In the genomic region with DNA sequence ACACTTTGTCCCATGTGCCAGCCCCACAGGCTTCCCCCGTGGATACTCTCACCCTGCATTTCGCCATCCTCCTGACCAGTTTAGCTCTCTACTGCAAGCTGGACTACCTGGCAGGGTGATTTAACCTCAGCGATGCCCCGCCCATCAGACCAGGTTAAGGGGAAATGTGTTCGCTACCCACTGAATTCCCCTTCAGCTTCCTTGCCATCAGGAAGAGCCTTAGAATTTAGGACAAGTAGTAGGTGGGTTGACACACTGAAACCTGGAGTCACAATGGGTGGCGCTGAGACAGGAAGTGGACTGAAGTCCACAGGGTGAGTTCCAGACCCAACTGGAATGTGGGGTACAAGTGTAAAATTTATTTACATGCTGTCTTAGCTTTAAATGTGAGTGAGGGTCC, we compare ENCODE assay signal across 7 mouse cellular contexts. TPM values are rescaled to one million over a fixed set of nuclear protein-coding genes. Genes with fewer than 3 reads are reported as not detected.
DNase-seq lines count a peak whose midpoint lies in the region; ATAC-seq and TF ChIP-seq lines count a peak whose summit lies in the region.

A gene (minus strand): TSS at position 101 of the 400 bp plus-strand sequence.

- no peaks in the 10 kb centered on the region for H3K9me3 ChIP-seq in embryonic facial prominence, embryonic 15.5 days (replicated peaks)
- H3K9me3 ChIP-seq in hindbrain, postnatal 0 days (ENCODE audit: low read length) = no peaks in the 10 kb centered on the region
- H3K9me3 ChIP-seq in neural tube, embryonic 14.5 days (ENCODE audit: control insufficient read depth, low read length) = no peaks in the 10 kb centered on the region

- H3K36me3 ChIP-seq in embryonic facial prominence, embryonic 15.5 days = no peaks in the 10 kb centered on the region
- H3K36me3 ChIP-seq in hindbrain, postnatal 0 days (ENCODE audit: insufficient read depth, low read length) = no peaks in the 10 kb centered on the region
- H3K36me3 ChIP-seq in neural tube, embryonic 14.5 days (ENCODE audit: control insufficient read depth, insufficient read depth, low read length) = no peaks in the 10 kb centered on the region

- peaks cover 14% of the 10 kb centered on the region for H3K4me1 ChIP-seq in embryonic facial prominence, embryonic 15.5 days
- H3K4me1 ChIP-seq in hindbrain, postnatal 0 days (ENCODE audit: insufficient read depth, low read length) = 0 out of 2 replicates have a peak, but pooled peaks cover 4% of the 10 kb centered on the region
- no peaks in the 10 kb centered on the region for H3K4me1 ChIP-seq in neural tube, embryonic 14.5 days (ENCODE audit: control insufficient read depth, insufficient read depth, low read length)

- H3K27ac ChIP-seq in left cerebral cortex, adult 2 months = no peak within 1 kb of the TSS
- no peak within 1 kb of the TSS for H3K27ac ChIP-seq in embryonic facial prominence, embryonic 15.5 days (replicated peaks)
- H3K27ac ChIP-seq in hindbrain, postnatal 0 days = no peak within 1 kb of the TSS
- no peak within 1 kb of the TSS for H3K27ac ChIP-seq in neural tube, embryonic 14.5 days (ENCODE audit: low read depth, low read length)

- H3K9ac ChIP-seq in embryonic facial prominence, embryonic 15.5 days = peak within 1 kb of the TSS; percentile 24; the same call in 1 of the 2 replicates
- H3K9ac ChIP-seq in hindbrain, postnatal 0 days (replicated peaks; ENCODE audit: low read length) = peak within 1 kb of the TSS; percentile 25; the same call in 1 of the 2 replicates
- no peak within 1 kb of the TSS; the same call in 1 of the 2 replicates for H3K9ac ChIP-seq in neural tube, embryonic 14.5 days (replicated peaks; ENCODE audit: low read depth, low read length)

- peak within 1 kb of the TSS; percentile 43 for H3K4me3 ChIP-seq in left cerebral cortex, adult 2 months
- H3K4me3 ChIP-seq in embryonic facial prominence, embryonic 15.5 days (replicated peaks) = peak within 1 kb of the TSS; percentile 35
- peak within 1 kb of the TSS; percentile 28 for H3K4me3 ChIP-seq in hindbrain, postnatal 0 days (ENCODE audit: low read length)
- peak within 1 kb of the TSS; percentile 12; the same call in 1 of the 2 replicates for H3K4me3 ChIP-seq in neural tube, embryonic 14.5 days (ENCODE audit: low read depth, low read length)

- ATAC-seq in embryonic facial prominence, embryonic 15.5 days (ENCODE audit: insufficient number of reproducible peaks, low FRiP score, low TSS enrichment, low read depth) = no peak
- ATAC-seq in hindbrain, postnatal 0 days = no peak
- ATAC-seq in neural tube, embryonic 14.5 days (ENCODE audit: low read depth) = no peak

- no peak for TF ChIP-seq CTCF in left cerebral cortex, adult 2 months (IDR thresholded peaks at IDR 0.05)
- no peak for TF ChIP-seq CTCF in hindbrain, postnatal 0 days (IDR thresholded peaks at IDR 0.05; ENCODE audit: low read depth)

- peaks cover 24% of the 10 kb centered on the region for H3K27me3 ChIP-seq in embryonic facial prominence, embryonic 15.5 days
- H3K27me3 ChIP-seq in hindbrain, postnatal 0 days (ENCODE audit: insufficient read depth, low read length) = no peaks in the 10 kb centered on the region
- H3K27me3 ChIP-seq in neural tube, embryonic 14.5 days (ENCODE audit: control insufficient read depth, insufficient read depth, low read length) = peaks cover 12% of the 10 kb centered on the region

- intact Hi-C loops in left cerebral cortex, adult 2 months (cut with DNase I) = no loop called here
- intact Hi-C loops in left cerebral cortex, postnatal 10 days (cut with DNase I) = loop anchor here (10.0 kb wide), 1 partner anchor 187 kb away; no protein-coding TSS in a partner anchor
- intact Hi-C loops in gastrocnemius, postnatal 14 days (cut with DNase I; ENCODE audit: low total_unique reads) = loop anchor here (5.0 kb wide), 1 partner anchor 35 kb away; no protein-coding TSS in a partner anchor

- H3K4me2 ChIP-seq in embryonic facial prominence, embryonic 15.5 days (replicated peaks) = peak within 1 kb of the TSS; percentile 63
- peak within 1 kb of the TSS; percentile 56 for H3K4me2 ChIP-seq in hindbrain, postnatal 0 days (ENCODE audit: low read depth, low read length)
- peak within 1 kb of the TSS; percentile 33; the same call in 1 of the 2 replicates for H3K4me2 ChIP-seq in neural tube, embryonic 14.5 days (ENCODE audit: low read depth, low read length)

- DNase-seq in left cerebral cortex, adult 2 months (ENCODE audit: extremely low spot score in 1 of 2, low spot score in 2 of 2) = no peak
- DNase-seq in left cerebral cortex, postnatal 10 days (ENCODE audit: extremely low spot score in 1 of 2, low spot score in 2 of 2) = no peak
- DNase-seq in hindbrain, postnatal 0 days (ENCODE audit: low spot score) = no peak
- no peak for DNase-seq in gastrocnemius, postnatal 14 days
- DNase-seq in kidney, postnatal 14 days = no peak

- 26% methylated on average over 6 of the region's 6 CpGs for WGBS in embryonic facial prominence, embryonic 15.5 days
- 31% methylated on average over 6 of the region's 6 CpGs for WGBS in hindbrain, postnatal 0 days
- WGBS in neural tube, embryonic 14.5 days = 35% methylated on average over 6 of the region's 6 CpGs

RNA-seq across cellular contexts. Expression of the gene that starts here (rescaled TPM):
- 1 to 10 TPM; 6.1 to 6.4 TPM for total RNA-seq in left cerebral cortex, adult 2 months (2021)
- 1 to 10 TPM; 3.5 to 3.6 TPM for total RNA-seq in left cerebral cortex, postnatal 10 days (2021)
- polyA plus RNA-seq in embryonic facial prominence, embryonic 15.5 days (2015; fragmentation: Nextera tagmentation; extraction: Ambion mirVana) = 0.27 and 0.88 TPM in 2 replicates
- total RNA-seq in hindbrain, postnatal 0 days (2014; rRNA removed) = 3.1 and 5.8 TPM in 2 replicates
- 1.2 and 1.5 TPM in 2 replicates for polyA plus RNA-seq in hindbrain, postnatal 0 days (2015; fragmentation: Nextera tagmentation; extraction: Ambion mirVana)
- 0.24 and 0.43 TPM in 2 replicates for polyA plus RNA-seq in neural tube, embryonic 14.5 days (2014; fragmentation: Nextera tagmentation; extraction: Ambion mirVana)
- total RNA-seq in gastrocnemius, postnatal 14 days (2021) = not detected
